Mouse (Mus musculus) adrenal gland, postnatal 4 days (tissue): ENCODE data around the gene Ccl26. TPM values are rescaled to one million over a fixed set of nuclear protein-coding genes. Genes with fewer than 3 reads are reported as not detected.

Experiments used
- DNase-seq, 2 experiments: peaks; one replicate each; pipeline ENCODE4 v3.0.0; 2021 to 2022; ENCODE audit warnings: low spot score in 2 of 2, mixed read lengths in 2 of 2
- total RNA-seq, 2 experiments: library from RNA; stranded (reverse); gene quantifications; 2 replicates each; pipeline ENCODE4 v1.2.3; 2021

Ccl26 gene
- total RNA-seq, 2 experiments from 2014 or later: not detected

DNA sequence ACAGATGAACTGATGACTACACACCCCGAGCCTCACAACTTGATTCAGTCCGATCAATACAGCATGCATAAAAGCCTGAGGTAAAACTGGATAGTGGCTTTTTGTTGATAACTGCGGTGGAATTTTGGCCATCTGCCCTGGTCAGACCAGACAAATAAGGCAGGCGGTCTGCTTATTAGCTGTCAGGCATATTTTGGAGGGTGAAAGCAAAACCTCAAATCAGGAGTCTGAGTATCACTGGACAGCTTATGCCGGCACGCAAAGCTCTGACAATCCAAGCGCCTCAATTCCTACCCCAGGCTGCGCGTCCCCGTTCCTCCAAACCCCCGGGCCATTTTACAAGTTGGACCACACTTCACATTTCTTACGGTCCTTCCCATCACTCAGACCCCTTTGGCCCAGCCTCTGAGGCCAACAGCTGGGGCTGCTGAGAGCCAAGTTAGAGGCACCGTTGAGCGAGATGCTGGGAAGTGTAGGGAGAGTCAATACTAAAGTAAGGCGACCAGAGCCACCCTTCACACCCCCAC lies 19.3 kb downstream of the Ccl26 start:
- DNase-seq: no peak

- DNase-seq: no peak
Observed at GRCm38 (mm10) chr5:135537794-135538214, 25.6 kb downstream of the Ccl26 start.

GRCm38 (mm10) chr5:135537326-135537725 lies 26.0 kb downstream of the Ccl26 start:
- no peak for DNase-seq

DNA sequence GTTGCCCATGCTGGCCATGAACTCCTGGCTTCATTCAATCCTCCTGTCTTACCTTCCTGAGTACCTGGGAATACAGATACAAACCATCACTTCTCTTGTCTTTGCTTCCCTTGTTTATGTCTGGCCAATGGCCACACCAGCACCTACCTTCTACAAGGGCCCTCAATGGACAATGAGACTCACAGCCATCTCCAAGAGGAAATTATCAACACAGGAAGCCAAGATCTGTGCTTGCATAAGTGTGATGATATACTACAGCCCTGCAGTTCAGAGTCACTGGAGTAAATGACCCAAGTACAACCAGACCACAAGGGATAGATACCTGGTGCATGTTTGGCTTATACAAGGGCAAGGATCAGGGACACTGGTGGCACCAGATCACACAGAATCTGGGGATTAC lies 27.5 kb downstream of the Ccl26 start:
- DNase-seq: no peak

GRCm38 (mm10) chr5:135533431-135533830 lies 29.9 kb downstream of the Ccl26 start:
- DNase-seq: no peak

DNA sequence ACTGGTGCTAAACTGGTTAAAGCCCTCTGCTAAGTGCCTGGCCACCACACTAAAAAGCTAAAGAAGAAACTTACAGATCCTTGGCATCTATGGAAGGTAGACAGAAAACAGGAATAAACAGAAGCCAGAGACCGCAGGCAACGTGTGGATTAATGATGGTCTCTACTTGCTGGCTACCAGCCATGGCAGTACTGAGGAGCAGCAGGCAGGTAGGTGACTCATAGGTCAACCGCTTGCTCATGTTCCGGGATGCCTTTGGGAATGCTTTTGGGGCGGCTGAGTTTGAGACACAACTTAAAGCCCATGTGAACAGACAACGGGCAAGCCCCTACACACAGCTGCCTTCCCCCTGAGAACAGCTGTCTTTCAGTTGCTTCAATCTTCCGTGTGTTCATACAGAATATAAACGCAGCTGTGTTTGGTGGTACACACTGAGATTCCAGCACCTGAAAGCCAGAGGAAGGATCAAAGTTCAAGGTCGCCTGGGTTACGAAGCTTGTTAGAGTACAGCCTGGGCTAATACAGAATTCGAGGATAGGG lies 32.0 kb downstream of the Ccl26 start:
- no peak for DNase-seq

GRCm38 (mm10) chr5:135529964-135530363 lies 33.4 kb downstream of the Ccl26 start:
- DNase-seq: no peak

DNA sequence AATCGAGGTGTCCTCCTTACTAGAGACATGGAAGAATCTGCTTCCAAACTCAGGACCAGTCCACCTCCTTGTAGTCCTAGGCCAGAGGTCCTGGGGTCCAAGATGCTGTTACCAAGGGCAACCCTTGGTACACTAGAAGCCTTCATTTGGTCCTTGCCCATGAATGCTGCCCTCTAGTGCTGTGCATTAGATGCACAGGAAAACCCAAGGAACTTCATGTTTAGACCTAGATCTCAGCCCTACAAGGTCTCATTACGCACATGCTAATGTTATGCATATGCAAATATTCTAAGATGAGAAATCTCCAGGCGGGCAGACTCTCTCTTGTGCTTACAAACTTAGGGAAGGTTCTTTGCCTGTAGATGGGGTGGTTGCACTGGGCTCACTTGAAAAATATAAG lies 34.1 kb downstream of the Ccl26 start:
- no peak for DNase-seq

DNA sequence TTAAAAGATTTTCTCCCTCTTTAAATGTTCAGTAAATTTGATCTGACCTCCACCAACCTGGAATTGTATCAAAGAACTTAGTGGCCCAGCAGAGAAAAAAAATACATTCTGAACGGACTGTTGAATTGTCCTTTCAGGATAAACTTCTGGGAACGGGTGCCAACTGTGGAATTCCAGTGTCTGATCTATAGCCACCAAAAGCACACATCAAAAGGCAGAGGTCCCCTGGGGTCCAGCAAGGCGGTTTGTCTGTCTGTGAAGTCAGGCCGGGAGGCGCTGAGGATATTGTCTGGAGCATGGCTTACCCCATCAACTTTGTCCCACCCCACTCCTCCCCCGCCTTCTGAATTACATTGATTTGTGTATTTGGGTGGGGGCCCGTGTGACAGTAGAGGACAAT lies 35.4 kb downstream of the Ccl26 start:
- DNase-seq: no peak

- no peak for DNase-seq
Observed at GRCm38 (mm10) chr5:135524660-135525560, 38.5 kb downstream of the Ccl26 start.

DNA sequence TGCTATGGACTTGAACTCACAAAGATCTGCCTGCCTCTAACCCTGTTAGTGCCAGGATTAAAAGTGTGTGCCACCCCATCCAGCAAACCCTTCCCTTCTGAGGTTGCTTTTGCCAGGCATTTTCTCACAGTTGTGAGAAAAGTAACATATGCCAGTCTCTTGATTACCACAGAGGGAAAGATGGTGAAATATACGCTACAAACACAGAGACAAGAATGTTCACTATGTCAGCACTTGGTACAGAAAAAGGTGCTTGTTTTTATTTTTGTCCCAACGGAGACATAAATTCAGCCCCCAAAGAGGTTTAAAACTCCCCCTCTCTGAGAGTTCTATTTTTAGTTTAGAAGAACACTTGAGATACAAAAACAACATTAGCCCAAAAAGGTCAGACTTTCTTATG lies 39.3 kb downstream of the Ccl26 start:
- DNase-seq: no peak

GRCm38 (mm10) chr5:135522111-135522722 lies 41.2 kb downstream of the Ccl26 start:
- DNase-seq: peak in 1 of 2 experiments; percentile 29

DNA sequence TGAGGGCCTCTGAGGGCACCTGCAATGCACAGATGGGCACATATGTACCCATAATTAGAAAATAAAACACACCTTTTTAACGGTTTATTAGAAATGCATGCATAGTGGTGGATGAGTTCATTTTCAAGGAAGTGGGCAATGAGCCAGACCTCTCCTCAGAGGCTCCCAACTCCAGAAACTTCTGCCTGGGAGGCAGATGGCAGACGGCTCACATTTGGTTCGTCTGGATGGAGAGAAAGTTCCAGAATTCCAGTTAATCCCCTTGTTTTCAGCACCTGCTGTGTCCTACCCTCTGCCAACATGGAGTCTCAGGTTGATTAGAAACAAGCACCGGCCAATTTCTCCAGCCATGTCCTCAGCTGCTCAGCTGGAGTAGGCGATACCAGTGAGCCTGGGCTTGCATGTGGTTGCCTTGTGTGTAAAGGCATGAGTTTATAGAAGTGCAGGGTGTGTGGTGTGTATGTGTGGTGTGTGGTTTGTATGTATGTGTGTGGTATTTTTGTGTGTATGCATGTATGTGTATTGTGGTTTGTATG lies 46.0 kb downstream of the Ccl26 start:
- DNase-seq: no peak

DNA sequence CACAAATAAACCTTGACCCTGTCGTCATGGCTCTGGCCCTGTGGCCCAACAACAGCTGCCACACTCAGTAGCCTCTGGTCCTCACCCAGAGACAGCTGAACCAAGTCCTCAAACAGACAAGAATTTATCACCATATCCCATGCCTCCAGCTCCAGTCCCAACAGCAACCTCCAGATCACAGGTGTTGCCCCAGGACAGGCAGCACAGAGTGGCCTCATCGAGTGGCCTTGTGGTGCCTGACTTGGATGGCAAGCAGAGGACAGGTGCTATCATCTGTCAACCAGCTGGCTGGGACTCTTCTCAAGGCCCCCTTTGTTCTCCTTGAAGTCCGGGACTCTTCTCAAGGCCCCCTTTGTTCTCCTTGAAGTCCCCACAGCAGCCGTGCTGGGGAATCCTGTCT lies 50.2 kb downstream of the Ccl26 start:
- no peak for DNase-seq

DNA sequence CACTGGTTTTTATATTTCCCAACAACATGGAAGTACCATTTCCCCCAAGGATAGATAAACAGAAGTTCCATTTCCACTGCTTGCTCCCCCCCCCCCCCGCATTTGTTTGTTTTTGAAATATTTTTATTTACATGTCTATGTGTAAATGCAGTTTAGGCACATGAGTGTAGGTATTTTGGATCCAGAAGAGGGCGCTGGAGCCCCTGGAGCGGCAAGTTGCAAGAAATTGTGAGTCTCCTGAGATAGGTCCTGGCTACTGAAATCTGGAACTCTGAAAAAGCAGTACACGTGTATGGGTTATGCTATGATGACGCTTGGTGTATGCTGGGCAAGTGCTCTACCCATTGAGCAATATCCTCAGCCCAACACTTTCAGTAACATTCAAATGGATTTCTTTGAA lies 52.3 kb downstream of the Ccl26 start:
- no peak for DNase-seq

Other genes with a start within 250 kb of the Ccl26 start
- under 1 TPM; 0.23 to 0.48 TPM for gene Fkbp6, start 213.5 kb downstream of the Ccl26 start, total RNA-seq
- gene Trim50, start 210.3 kb downstream of the Ccl26 start, total RNA-seq: under 1 TPM in 1 of 2 experiments, not detected in 1; 0.20 TPM
- 10 to 100 TPM; 23.9 to 24.9 TPM for gene Nsun5, start 193.6 kb downstream of the Ccl26 start, total RNA-seq
- 10 to 100 TPM; 35.9 to 40.7 TPM for gene Pom121, start 169.0 kb downstream of the Ccl26 start, total RNA-seq
- 10 to 100 TPM; 44.4 TPM for gene Hip1, start 18.4 kb downstream of the Ccl26 start, total RNA-seq
- 1 to 10 TPM; 2.4 to 3.0 TPM for gene Ccl24, start 9.5 kb upstream of the Ccl26 start, total RNA-seq
- gene Rhbdd2, start 69.0 kb upstream of the Ccl26 start, total RNA-seq: 10 to 100 TPM; 54.4 to 55.1 TPM
- 100 to 1,000 TPM; 168 to 190 TPM for gene Por, start 106.5 kb upstream of the Ccl26 start, total RNA-seq
- 10 to 100 TPM; 46.8 to 53.9 TPM for gene Tmem120a, start 180.9 kb upstream of the Ccl26 start, total RNA-seq
- 1 to 10 TPM; 1.6 to 1.7 TPM for gene Styxl1, start 214.8 kb upstream of the Ccl26 start, total RNA-seq
- 100 to 1,000 TPM; 433 to 459 TPM for gene Mdh2, start 214.9 kb upstream of the Ccl26 start, total RNA-seq
- 1 to 10 TPM; 7.5 to 7.9 TPM for gene Srrm3, start 243.3 kb upstream of the Ccl26 start, total RNA-seq